Mouse (Mus musculus) C2C12 (cell line): ENCODE data around the gene Sytl1. TPM values are rescaled to one million over a fixed set of nuclear protein-coding genes. Genes with fewer than 3 reads are reported as not detected.

Source experiments
- H3K27me3 ChIP-seq: one replicate; pipeline ENCODE4 v1.6.1; 2011; ENCODE audit not compliant: control insufficient read depth, insufficient read depth, insufficient read length
- H3K36me3 ChIP-seq: one replicate; pipeline ENCODE4 v1.6.1; 2011; ENCODE audit not compliant: control insufficient read depth, insufficient read depth
- H3K4me3 ChIP-seq: one replicate; pipeline ENCODE4 v1.5.1; 2011; ENCODE audit warnings: mild to moderate bottlenecking, control low read depth; ENCODE audit not compliant: poor library complexity, insufficient read depth, severe bottlenecking
- H3K79me2 ChIP-seq: one replicate; pipeline ENCODE4 v1.6.1; 2011; ENCODE audit not compliant: control insufficient read depth, insufficient read depth
- H3K79me3 ChIP-seq: one replicate; pipeline ENCODE4 v1.6.1; 2011; ENCODE audit warnings: low read depth, control low read depth
- H3ac ChIP-seq: one replicate; pipeline ENCODE3; 2011; ENCODE audit warnings: low read depth; ENCODE audit not compliant: control insufficient read depth, insufficient read length
- CEBPB ChIP-seq: IDR thresholded peaks from one replicate; pipeline ENCODE4 v1.6.1; 2011; ENCODE audit warnings: low read depth, mild to moderate bottlenecking, control low read depth, moderate library complexity
- CTCF ChIP-seq: IDR thresholded peaks from one replicate; pipeline ENCODE4 v1.5.1; 2011; ENCODE audit not compliant: control insufficient read depth, insufficient read depth, insufficient read length
- FOSL1 ChIP-seq: IDR thresholded peaks from one replicate; pipeline ENCODE4 v1.8.0; 2011; ENCODE audit warnings: mild to moderate bottlenecking, low read length; ENCODE audit not compliant: poor library complexity, insufficient read depth, severe bottlenecking
- MAX ChIP-seq: IDR thresholded peaks from one replicate; pipeline ENCODE4 v1.6.1; 2011; ENCODE audit warnings: mild to moderate bottlenecking, control low read depth
- MYOD1 ChIP-seq: IDR thresholded peaks from one replicate; pipeline ENCODE4 v1.6.1; 2011; ENCODE audit warnings: low read depth; ENCODE audit not compliant: control insufficient read depth, insufficient read length
- MYOG ChIP-seq: IDR thresholded peaks from one replicate; pipeline ENCODE4 v1.6.1; 2011; ENCODE audit not compliant: control insufficient read depth, insufficient read length; ENCODE audit errors: extremely low read depth
- USF1 ChIP-seq: IDR thresholded peaks from one replicate; pipeline ENCODE4 v1.6.1; 2011; ENCODE audit warnings: low read depth, mild to moderate bottlenecking, control low read depth, moderate library complexity
- polyA plus RNA-seq: library from polyadenylated mRNA; unstranded; fragments of >200 nt; fragmentation: generic; extraction: Trizol; gene quantifications from one replicate; pipeline ENCODE4 v1.2.1, GENCODE M21; 2012; ENCODE audit warnings: missing spikeins

Gene Sytl1
- polyA plus RNA-seq, 1 experiment = 0.89 TPM

DNA sequence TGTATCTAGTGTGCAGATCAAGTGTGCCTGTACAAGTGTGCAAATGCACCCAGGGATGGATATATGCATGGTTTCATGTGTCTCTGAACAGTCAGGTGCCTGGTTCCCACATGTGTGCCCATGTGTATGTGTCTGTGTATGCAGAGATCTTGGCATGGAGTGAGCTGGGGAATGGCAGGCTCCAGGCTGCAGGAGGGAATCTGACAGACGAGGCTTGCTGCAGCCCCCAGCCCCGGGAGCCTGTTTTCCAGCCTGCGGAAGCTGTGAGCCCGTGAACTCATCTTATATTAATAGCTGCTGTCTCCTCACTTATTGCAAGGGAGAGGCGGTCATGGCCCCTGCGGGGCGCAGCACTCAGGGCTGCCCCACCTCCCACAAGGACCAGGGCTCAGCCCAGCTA lies 58.5 kb downstream of the Sytl1 start:
- Histone ChIP-seq H3K36me3 (no peaks in the 10 kb centered on the region), H3K27me3 (no peaks in the 10 kb centered on the region), H3K79me2 (no peaks in the 10 kb centered on the region), H3K4me3 (no peak overlapping the region), H3ac (no peak overlapping the region), H3K79me3 (no peaks in the 10 kb centered on the region)
- TF ChIP-seq MYOG = no peak

DNA sequence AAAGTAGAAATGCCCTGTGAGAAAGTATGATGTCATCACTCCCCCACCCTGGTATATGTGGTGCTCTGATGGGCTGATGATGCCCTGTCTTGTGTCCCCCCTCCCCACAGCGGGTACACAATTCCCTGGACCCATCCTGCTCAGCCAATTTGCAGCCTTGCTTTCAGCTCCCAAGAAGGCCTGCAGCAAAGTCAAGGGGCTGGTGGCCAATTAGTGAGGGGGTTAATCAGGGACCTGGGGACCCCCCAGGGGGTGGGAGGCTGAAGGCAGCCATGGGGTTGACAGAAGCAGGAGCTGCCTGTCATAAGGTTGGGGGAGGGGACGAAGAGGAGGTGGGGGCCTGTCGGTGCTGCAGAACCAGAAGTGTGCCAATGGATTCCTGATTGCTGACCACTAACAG lies 59.3 kb downstream of the Sytl1 start:
- H3K79me2 ChIP-seq = no peaks in the 10 kb centered on the region
- H3K79me3 ChIP-seq = no peaks in the 10 kb centered on the region
- no peaks in the 10 kb centered on the region for H3K27me3 ChIP-seq
- no peak for TF ChIP-seq USF1
- no peak for TF ChIP-seq MYOD1
- no peak for TF ChIP-seq MAX
- TF ChIP-seq CEBPB = no peak
- TF ChIP-seq FOSL1 = no peak
- TF ChIP-seq MYOG = no peak
- no peak for TF ChIP-seq CTCF
- no peak overlapping the region for H3ac ChIP-seq
- H3K36me3 ChIP-seq = no peaks in the 10 kb centered on the region
- H3K4me3 ChIP-seq = no peak overlapping the region

Other genes with a start within 250 kb of the Sytl1 start
- gene Wasf2, start 132.6 kb downstream of the Sytl1 start, polyA plus RNA-seq = 52.1 TPM
- gene Cd164l2, start 51.0 kb downstream of the Sytl1 start, polyA plus RNA-seq = 0.23 TPM
- 0.53 TPM for gene Gpr3, start 50.6 kb downstream of the Sytl1 start, polyA plus RNA-seq
- 7.3 TPM for gene Map3k6, start 22.3 kb downstream of the Sytl1 start, polyA plus RNA-seq
- 65.3 TPM for gene Tmem222, start 14.7 kb upstream of the Sytl1 start, polyA plus RNA-seq
- 19.6 TPM for gene Wdtc1, start 90.4 kb upstream of the Sytl1 start, polyA plus RNA-seq
- 19.4 TPM for gene Slc9a1, start 106.6 kb upstream of the Sytl1 start, polyA plus RNA-seq
- gene Tent5b, start 217.0 kb upstream of the Sytl1 start, polyA plus RNA-seq = 4.4 TPM
- gene Trnp1, start 235.4 kb upstream of the Sytl1 start, polyA plus RNA-seq = 2.3 TPM